Mouse (Mus musculus) forelimb bud, embryonic 11.5 days (tissue): ENCODE measurements around the gene Otulin.

Source experiments
- DNase-seq: peaks from one replicate; pipeline ENCODE4 v3.0.0-alpha.2; 2012; ENCODE audit warnings: low read depth, low spot score

Otulin gene

GRCm38 (mm10) chr15:27503801-27504730 lies 126.4 kb downstream of the Otulin start:
- DNase-seq = no peak

- DNase-seq = no peak
Observed at GRCm38 (mm10) chr15:27503221-27503620, 127.3 kb downstream of the Otulin start.

- no peak for DNase-seq
Observed at GRCm38 (mm10) chr15:27502338-27502737, 128.2 kb downstream of the Otulin start.

DNA sequence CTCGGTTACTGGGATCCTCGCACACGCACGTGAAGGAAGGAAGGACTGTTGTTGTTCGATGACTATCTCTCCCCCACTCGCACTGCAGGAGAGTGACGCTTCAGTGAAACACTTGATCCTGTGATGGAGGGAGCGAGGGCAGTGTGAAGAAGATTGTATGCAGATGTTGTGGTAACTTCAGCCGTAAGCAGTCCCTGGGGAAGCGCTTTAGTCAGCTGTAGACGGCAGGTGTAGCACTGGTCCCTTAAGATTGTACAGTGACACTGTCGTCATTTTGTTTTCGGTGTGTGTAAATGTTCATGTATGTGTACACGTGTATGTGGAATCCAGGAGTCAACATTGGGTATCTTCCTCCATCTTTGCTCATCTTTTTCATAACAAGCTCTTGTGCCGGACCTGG lies 130.1 kb downstream of the Otulin start:
- no peak for DNase-seq

DNA sequence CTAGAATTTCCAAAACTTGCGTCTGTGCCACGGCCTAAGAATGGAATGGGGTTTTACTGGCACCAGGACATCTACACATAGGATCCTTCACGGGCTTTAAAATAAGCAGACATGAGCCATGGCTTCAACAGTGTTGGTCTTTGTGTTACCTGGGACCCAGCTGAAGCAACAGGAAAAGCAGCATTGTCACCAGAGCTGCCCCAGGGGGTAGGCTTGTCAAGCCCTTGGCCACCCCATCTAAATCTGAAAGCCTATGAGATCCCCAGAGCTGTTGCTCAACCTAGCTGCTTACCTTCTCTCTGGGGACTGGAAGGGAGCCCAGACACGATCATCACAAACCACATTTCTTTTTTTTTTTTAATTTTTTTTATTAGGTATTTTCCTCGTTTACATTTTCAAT lies 132.4 kb downstream of the Otulin start:
- no peak for DNase-seq

- DNase-seq = no peak
Observed at GRCm38 (mm10) chr15:27497300-27497997, 133.0 kb downstream of the Otulin start.

- no peak for DNase-seq
Observed at GRCm38 (mm10) chr15:27496596-27497299, 133.7 kb downstream of the Otulin start.

- DNase-seq = no peak
Observed at GRCm38 (mm10) chr15:27495981-27496401, 134.5 kb downstream of the Otulin start.

- no peak for DNase-seq
Observed at GRCm38 (mm10) chr15:27493516-27493915, 137.0 kb downstream of the Otulin start.

DNA sequence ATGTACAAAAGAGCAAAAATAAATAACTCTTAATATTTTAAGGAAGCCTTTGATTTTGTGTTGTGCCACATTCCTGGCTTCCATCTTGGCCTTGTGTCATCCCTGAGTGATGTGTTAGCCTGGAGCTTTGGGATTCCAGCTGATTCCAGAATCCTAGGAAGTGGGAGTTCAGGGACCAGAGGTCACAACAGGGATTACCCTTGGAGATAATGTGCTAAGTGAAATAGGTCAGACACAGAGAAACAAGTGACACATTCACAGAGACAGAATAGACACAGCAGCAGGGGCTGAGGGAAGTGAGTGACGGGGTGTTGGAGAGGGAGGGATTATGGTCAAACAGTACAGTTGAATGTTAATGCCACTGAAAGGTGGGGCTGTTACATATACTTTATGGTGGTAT lies 137.8 kb downstream of the Otulin start:
- DNase-seq = no peak
